Mouse (Mus musculus) Patski (cell line): ENCODE measurements around the gene Klhdc7a. TPM values are rescaled to one million over a fixed set of nuclear protein-coding genes. Genes with fewer than 3 reads are reported as not detected.

Experiments used
- ATAC-seq: fragments of 100-300 bp; one replicate; pipeline ENCODE4 v1.8.0; 2021
- CTCF ChIA-PET: fragments of 350-600 bp; sonication (Branson Sonifier 250); formaldehyde crosslinking; loops from one replicate; lab custom pipeline; 2022; ENCODE audit warnings: inconsistent platforms; lab: Charles Lee
- POLR2A ChIA-PET: fragments of 350-600 bp; sonication (Branson Sonifier 250); formaldehyde crosslinking; loops from one replicate; lab custom pipeline; 2022; ENCODE audit warnings: antibody characterized with exemption, inconsistent platforms; lab: Charles Lee
- DNase-seq: peaks from one replicate; pipeline ENCODE4 v3.0.0-alpha.2; 2011; ENCODE audit warnings: low read depth, low spot score
- H3K27me3 ChIP-seq: fragments of 371-371 bp; one replicate; pipeline ENCODE4 v1.5.1; 2021
- CTCF ChIP-seq: fragments of 100-300 bp; IDR thresholded peaks from one replicate; pipeline ENCODE4 v1.5.1; 2021
- in situ Hi-C: fragments of 300-500 bp; cut with MboI; formaldehyde crosslinking; loops from 3 replicates; pipeline ENCODE4 v1.11.1; 2018; ENCODE audit warnings: low pct_unique_long_range_greater_than_20kb, mixed read lengths
- polyA plus RNA-seq: library from polyadenylated mRNA; unstranded; gene quantifications from one replicate; pipeline ENCODE4 v1.2.3, GENCODE M21; 2021

Gene Klhdc7a
- polyA plus RNA-seq, 1 experiment from 2014 or later, result 7.7 TPM

- no peak for ATAC-seq
- ChIA-PET CTCF (interaction anchor here (1.6 kb wide), 1 partner anchor 10 kb away, joined by 4 read pairs; no protein-coding TSS in a partner anchor), POLR2A (no interaction called here)
- in situ Hi-C loops, result loop anchor here (25.0 kb wide), 1 partner anchor 449 kb away; no protein-coding TSS in a partner anchor
- no peak for DNase-seq
- no peak for TF ChIP-seq CTCF
- H3K27me3 ChIP-seq, result no peaks in the 10 kb centered on the region
Observed at GRCm38 (mm10) chr4:139960724-139961315, 7.0 kb downstream of the Klhdc7a start.

GRCm38 (mm10) chr4:139960086-139960713 lies 7.6 kb downstream of the Klhdc7a start:
- no peak for DNase-seq
- no peak for TF ChIP-seq CTCF
- ChIA-PET POLR2A (no interaction called here), CTCF (interaction anchor here (1.6 kb wide), 1 partner anchor 9 kb away, joined by 4 read pairs; no protein-coding TSS in a partner anchor)
- in situ Hi-C loops, result loop anchor here (25.0 kb wide), 1 partner anchor 448 kb away; no protein-coding TSS in a partner anchor
- no peaks in the 10 kb centered on the region for H3K27me3 ChIP-seq
- no peak for ATAC-seq

GRCm38 (mm10) chr4:139959188-139959587 lies 8.6 kb downstream of the Klhdc7a start:
- in situ Hi-C loops, result loop anchor here (25.0 kb wide), 1 partner anchor 447 kb away; no protein-coding TSS in a partner anchor
- ChIA-PET POLR2A (interaction anchor here (0.6 kb wide), 1 partner anchor 200 kb away, joined by 8 read pairs; no protein-coding TSS in a partner anchor), CTCF (interaction anchor here (1.6 kb wide), 1 partner anchor 8 kb away, joined by 4 read pairs; no protein-coding TSS in a partner anchor)
- no peak for DNase-seq
- no peaks in the 10 kb centered on the region for H3K27me3 ChIP-seq
- no peak for TF ChIP-seq CTCF
- ATAC-seq, result no peak

GRCm38 (mm10) chr4:139950876-139951485 lies 16.8 kb downstream of the Klhdc7a start:
- in situ Hi-C loops, result loop anchor here (25.0 kb wide), 1 partner anchor 439 kb away; no protein-coding TSS in a partner anchor
- ATAC-seq, result no peak
- H3K27me3 ChIP-seq, result no peaks in the 10 kb centered on the region
- no peak for TF ChIP-seq CTCF
- POLR2A ChIA-PET, result interaction anchor here (0.6 kb wide), 1 partner anchor 89 kb away, joined by 4 read pairs; no protein-coding TSS in a partner anchor
- DNase-seq, result no peak
- CTCF ChIA-PET, result interaction anchor here (1.0 kb wide), 1 partner anchor 9 kb away, joined by 4 read pairs; no protein-coding TSS in a partner anchor

- ChIA-PET POLR2A (interaction anchor here (1.0 kb wide), 1 partner anchor 156 kb away, joined by 3 read pairs; no protein-coding TSS in a partner anchor), CTCF (no interaction called here)
- DNase-seq (no peak), ATAC-seq (no peak)
- no peak for TF ChIP-seq CTCF
- in situ Hi-C loops, result loop anchor here (25.0 kb wide), 1 partner anchor 438 kb away; no protein-coding TSS in a partner anchor
- no peaks in the 10 kb centered on the region for H3K27me3 ChIP-seq
Observed at GRCm38 (mm10) chr4:139950431-139950848, 17.4 kb downstream of the Klhdc7a start.

- in situ Hi-C loops, result no loop called here
- no peak for TF ChIP-seq CTCF
- ATAC-seq (no peak), DNase-seq (no peak)
- H3K27me3 ChIP-seq, result no peaks in the 10 kb centered on the region
- ChIA-PET CTCF (no interaction called here), POLR2A (no interaction called here)
Observed at GRCm38 (mm10) chr4:139948591-139948990, 19.2 kb downstream of the Klhdc7a start.

- no peak for TF ChIP-seq CTCF
- CTCF ChIA-PET, result no interaction called here
- DNase-seq, result no peak
- H3K27me3 ChIP-seq, result no peaks in the 10 kb centered on the region
- in situ Hi-C loops, result no loop called here
- POLR2A ChIA-PET, result no interaction called here
- ATAC-seq, result no peak
Observed at GRCm38 (mm10) chr4:139947341-139947740, 20.5 kb downstream of the Klhdc7a start.

DNA sequence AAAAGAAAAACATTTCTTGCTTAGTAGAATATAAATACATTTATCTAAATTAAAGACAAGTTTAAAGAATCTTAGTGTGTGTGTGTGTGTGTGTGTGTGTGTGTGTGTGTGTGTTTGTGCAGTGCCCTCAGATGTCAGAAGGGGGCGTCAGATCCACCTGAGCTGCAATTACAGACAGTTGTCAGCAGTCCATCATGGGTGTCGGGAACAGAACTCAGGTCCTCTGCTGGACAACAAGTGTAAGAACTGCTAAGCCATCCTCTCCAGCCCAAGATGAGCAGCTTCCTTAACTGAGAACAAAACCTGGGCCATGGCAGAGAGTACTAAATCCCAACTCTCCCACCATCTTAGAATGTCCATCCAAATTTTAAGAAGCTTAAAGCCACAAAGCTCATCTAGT lies 26.0 kb downstream of the Klhdc7a start:
- ChIA-PET POLR2A (no interaction called here), CTCF (no interaction called here)
- ATAC-seq (no peak), DNase-seq (no peak)
- no peaks in the 10 kb centered on the region for H3K27me3 ChIP-seq
- TF ChIP-seq CTCF, result no peak
- in situ Hi-C loops, result no loop called here

- DNase-seq (no peak), ATAC-seq (no peak)
- ChIA-PET CTCF (no interaction called here), POLR2A (no interaction called here)
- H3K27me3 ChIP-seq, result peaks cover 9% of the 10 kb centered on the region
- in situ Hi-C loops, result no loop called here
- no peak for TF ChIP-seq CTCF
Observed at GRCm38 (mm10) chr4:139935557-139935956, 32.3 kb downstream of the Klhdc7a start.

DNA sequence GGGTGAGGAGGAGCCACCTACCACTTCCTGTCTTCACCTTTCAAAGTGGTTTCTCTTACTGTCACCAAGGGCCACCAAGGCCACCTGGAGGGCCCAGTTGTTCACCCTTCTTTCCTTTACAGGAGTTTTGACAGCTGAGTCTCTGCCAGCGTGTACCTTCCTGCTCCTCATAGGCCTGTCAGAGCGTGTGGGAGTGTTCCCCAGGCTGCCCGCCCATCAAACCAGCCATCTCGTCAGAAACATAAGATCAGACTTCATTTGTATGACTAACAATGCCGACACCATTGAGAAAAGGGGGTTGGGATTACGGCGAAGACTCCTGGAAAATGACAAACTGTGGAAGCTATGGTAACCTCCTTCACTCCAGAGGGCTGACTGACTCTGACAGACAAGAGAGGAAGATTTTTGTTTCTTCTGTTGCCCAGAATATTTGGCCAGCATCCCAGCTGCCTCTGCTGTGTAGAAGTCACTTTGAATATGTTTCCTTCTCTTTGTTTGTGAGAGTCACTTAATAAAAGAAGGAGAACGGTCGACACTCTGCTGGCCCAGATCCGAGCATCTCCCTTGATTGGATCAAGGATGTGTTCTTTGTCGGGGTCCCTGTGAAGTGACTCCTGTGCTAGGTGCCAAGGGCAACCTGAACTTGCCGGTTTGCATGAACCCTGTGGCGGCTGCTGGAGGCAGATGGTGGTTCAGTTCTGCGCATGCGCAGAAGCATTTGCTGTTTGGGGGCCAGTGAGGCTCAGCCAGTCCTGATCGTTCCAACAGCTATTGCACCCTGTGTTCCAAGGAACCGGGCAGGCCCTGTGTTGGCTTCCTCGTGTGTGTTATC lies 34.6 kb downstream of the Klhdc7a start:
- DNase-seq, result no peak
- no peak for ATAC-seq
- peaks cover 9% of the 10 kb centered on the region for H3K27me3 ChIP-seq
- in situ Hi-C loops, result no loop called here
- ChIA-PET POLR2A (no interaction called here), CTCF (no interaction called here)
- TF ChIP-seq CTCF, result no peak
